Mouse (Mus musculus) myocyte (in vitro differentiated cells): ENCODE measurements around the gene Relt.

Source experiments
- CEBPB ChIP-seq: IDR thresholded peaks from 2 replicates; pipeline ENCODE4 v1.6.1; 2011; ENCODE audit warnings: mild to moderate bottlenecking, moderate library complexity; ENCODE audit not compliant: poor library complexity, insufficient read depth, severe bottlenecking
- E2F4 ChIP-seq: IDR thresholded peaks from one replicate; pipeline ENCODE4 v1.6.1; 2011; ENCODE audit warnings: mild to moderate bottlenecking, control low read depth, moderate library complexity; ENCODE audit not compliant: insufficient read depth
- MAX ChIP-seq: IDR thresholded peaks from one replicate; pipeline ENCODE4 v1.6.1; 2011; ENCODE audit warnings: low read depth, mild to moderate bottlenecking, control low read depth
- MYOD1 ChIP-seq, 3 experiments: IDR thresholded peaks; one replicate each; pipeline ENCODE4 v1.6.1; 2011; ENCODE audit warnings: control low read depth in 2 of 3, low read depth in 2 of 3, mild to moderate bottlenecking in 2 of 3, moderate library complexity in 1 of 3; ENCODE audit not compliant: insufficient read length in 2 of 3, control insufficient read depth in 1 of 3
- MYOG ChIP-seq, 3 experiments: IDR thresholded peaks; one replicate each; pipeline ENCODE4 v1.6.1; 2011; ENCODE audit warnings: control low read depth in 2 of 3, low read depth in 2 of 3, mild to moderate bottlenecking in 2 of 3; ENCODE audit not compliant: insufficient read length in 2 of 3, control insufficient read depth in 1 of 3, insufficient read depth in 1 of 3
- POLR2A ChIP-seq: IDR thresholded peaks from one replicate; pipeline ENCODE4 v1.6.1; 2011; ENCODE audit warnings: low read depth, mild to moderate bottlenecking, control low read depth, moderate library complexity; ENCODE audit not compliant: insufficient read length
- POLR2AphosphoS2 ChIP-seq: IDR thresholded peaks from one replicate; pipeline ENCODE4 v1.6.1; 2011; ENCODE audit warnings: low read depth, control low read depth; ENCODE audit not compliant: insufficient read length
- REST ChIP-seq: IDR thresholded peaks from one replicate; pipeline ENCODE4 v1.6.1; 2011; ENCODE audit warnings: mild to moderate bottlenecking, control low read depth, moderate library complexity; ENCODE audit not compliant: insufficient read depth, insufficient read length
- SRF ChIP-seq: IDR thresholded peaks from one replicate; pipeline ENCODE4 v1.6.1; 2011; ENCODE audit warnings: low read depth; ENCODE audit not compliant: control insufficient read depth, insufficient read length
- TCF12 ChIP-seq: IDR thresholded peaks from one replicate; pipeline ENCODE4 v1.6.1; 2011; ENCODE audit warnings: mild to moderate bottlenecking, control low read depth; ENCODE audit not compliant: poor library complexity, insufficient read depth, severe bottlenecking
- TCF3 ChIP-seq: IDR thresholded peaks from one replicate; pipeline ENCODE4 v1.6.1; 2011; ENCODE audit warnings: low read depth, control low read depth; ENCODE audit not compliant: insufficient read length
- USF1 ChIP-seq: IDR thresholded peaks from one replicate; pipeline ENCODE4 v1.6.1; 2011; ENCODE audit warnings: low read depth, mild to moderate bottlenecking, control low read depth, moderate library complexity

GRCm38 (mm10) chr7:100817442-100817760, 45.8 kb downstream of the Relt start:
- TF ChIP-seq POLR2A: no peak
- TF ChIP-seq USF1: no peak
- no peak for TF ChIP-seq MYOD1 (IDR thresholded peaks at IDR 0.05; ENCODE audit: control insufficient read depth in 1 of 3, insufficient read length in 2 of 3, low read depth in 2 of 3)
- TF ChIP-seq E2F4: no peak
- no peak for TF ChIP-seq TCF3
- TF ChIP-seq POLR2AphosphoS2: no peak
- no peak for TF ChIP-seq REST
- no peak for TF ChIP-seq TCF12
- no peak for TF ChIP-seq MAX
- no peak for TF ChIP-seq CEBPB
- no peak for TF ChIP-seq MYOG (IDR thresholded peaks at IDR 0.05; ENCODE audit: control insufficient read depth in 1 of 3, insufficient read depth in 1 of 3, insufficient read length in 2 of 3, low read depth in 2 of 3)
- no peak for TF ChIP-seq SRF
